Mouse (Mus musculus): ENCODE measurements around the gene Cntn5.

- no peak for TF ChIP-seq REST (IDR thresholded peaks at IDR 0.05; ENCODE audit: insufficient read depth, insufficient read length)
- TF ChIP-seq POLR2A (IDR thresholded peaks at IDR 0.05; ENCODE audit: insufficient read length, low read depth) = no peak
- TF ChIP-seq MAX (IDR thresholded peaks at IDR 0.05; ENCODE audit: low read depth) = no peak
- no peak for TF ChIP-seq E2F4 (IDR thresholded peaks at IDR 0.05; ENCODE audit: insufficient read depth)
- TF ChIP-seq USF1 (IDR thresholded peaks at IDR 0.05; ENCODE audit: low read depth) = no peak
- no peak for TF ChIP-seq TCF12 (IDR thresholded peaks at IDR 0.05; ENCODE audit: insufficient read depth, poor library complexity, severe bottlenecking)
- no peak for TF ChIP-seq POLR2AphosphoS2 (IDR thresholded peaks at IDR 0.05; ENCODE audit: insufficient read length, low read depth)
- no peak for TF ChIP-seq MYOD1 (IDR thresholded peaks at IDR 0.05; ENCODE audit: control insufficient read depth in 1 of 3, insufficient read length in 2 of 3, low read depth in 2 of 3)
- no peak for TF ChIP-seq CEBPB (IDR thresholded peaks at IDR 0.05; ENCODE audit: insufficient read depth, poor library complexity, severe bottlenecking)
- no peak for TF ChIP-seq TCF3 (IDR thresholded peaks at IDR 0.05; ENCODE audit: insufficient read length, low read depth)
Observed at GRCm38 (mm10) chr9:9872112-9873035, 1032.2 kb downstream of the Cntn5 start.

Data from myocyte (in vitro differentiated cells).